Mouse (Mus musculus) spleen, postnatal 10 days (tissue): ENCODE results near the gene Mthfsd.

Experiments used
- DNase-seq, 2 experiments: peaks; one replicate each; pipeline ENCODE4 v3.0.0; 2021 to 2022; ENCODE audit warnings: low spot score in 2 of 2

The Mthfsd gene

GRCm38 (mm10) chr8:121122368-121122767 is 14.2 kb upstream of the Mthfsd start:
- DNase-seq: no peak

GRCm38 (mm10) chr8:121121704-121122103 is 13.5 kb upstream of the Mthfsd start:
- DNase-seq: no peak

GRCm38 (mm10) chr8:121120456-121121419 is 12.5 kb upstream of the Mthfsd start:
- no peak for DNase-seq

- no peak for DNase-seq
These were observed 11.7 kb upstream of the Mthfsd start for GRCm38 (mm10) chr8:121119635-121120455.

- DNase-seq: no peak
These were observed 10.6 kb upstream of the Mthfsd start for GRCm38 (mm10) chr8:121118634-121119420.

GRCm38 (mm10) chr8:121117906-121118305 is 9.7 kb upstream of the Mthfsd start:
- no peak for DNase-seq

- no peak for DNase-seq
These were observed 9.0 kb upstream of the Mthfsd start for GRCm38 (mm10) chr8:121117186-121117651.

- no peak for DNase-seq
These were observed 8.5 kb upstream of the Mthfsd start for GRCm38 (mm10) chr8:121116591-121117185.

GRCm38 (mm10) chr8:121115948-121116347 is 7.8 kb upstream of the Mthfsd start, which contains the start of gene Foxc2:
TSS of gene Foxc2 (plus strand) at chr8:121116171.
- peak in 1 of 2 experiments; percentile 75 for DNase-seq

GRCm38 (mm10) chr8:121115136-121115535 is 6.9 kb upstream of the Mthfsd start:
- DNase-seq: no peak

GRCm38 (mm10) chr8:121113261-121113660 is 5.1 kb upstream of the Mthfsd start:
- peak; percentile 92 for DNase-seq

- no peak for DNase-seq
These were observed 3.1 kb upstream of the Mthfsd start for GRCm38 (mm10) chr8:121111145-121111907.

GRCm38 (mm10) chr8:121108657-121109056 is 465 bp upstream of the Mthfsd start:
- DNase-seq: no peak

GRCm38 (mm10) chr8:121104049-121104818 is 4.0 kb downstream of the Mthfsd start:
- peak; percentile 70 to 85 for DNase-seq

GRCm38 (mm10) chr8:121093496-121093895 is 14.7 kb downstream of the Mthfsd start:
- DNase-seq: no peak

GRCm38 (mm10) chr8:121092627-121093026 is 15.6 kb downstream of the Mthfsd start:
- DNase-seq: peak; percentile 62 to 87

- DNase-seq: no peak
These were observed 16.1 kb downstream of the Mthfsd start for GRCm38 (mm10) chr8:121092141-121092540.

GRCm38 (mm10) chr8:121090716-121091115 is 17.5 kb downstream of the Mthfsd start:
- DNase-seq: no peak

- DNase-seq: no peak
These were observed 18.4 kb downstream of the Mthfsd start for GRCm38 (mm10) chr8:121089631-121090380.
